Mouse (Mus musculus) layer of hippocampus, postnatal 36 days (tissue): ENCODE results near the gene Mbd6. TPM values are rescaled to one million over a fixed set of nuclear protein-coding genes. Genes with fewer than 3 reads are reported as not detected.
A peak's percentile ranks its signal among the peaks of the same experiment; 100 is the strongest.

Source experiments
- DNase-seq, 2 experiments: peaks; one replicate each; pipeline ENCODE4 v3.0.0; 2022
- total RNA-seq, 2 experiments: library from RNA; stranded (reverse); gene quantifications; 2 replicates each; pipeline ENCODE4 v1.2.3; 2021

Mbd6 gene
- total RNA-seq, 2 experiments from 2014 or later, result 36.5 to 52.5 TPM

DNA sequence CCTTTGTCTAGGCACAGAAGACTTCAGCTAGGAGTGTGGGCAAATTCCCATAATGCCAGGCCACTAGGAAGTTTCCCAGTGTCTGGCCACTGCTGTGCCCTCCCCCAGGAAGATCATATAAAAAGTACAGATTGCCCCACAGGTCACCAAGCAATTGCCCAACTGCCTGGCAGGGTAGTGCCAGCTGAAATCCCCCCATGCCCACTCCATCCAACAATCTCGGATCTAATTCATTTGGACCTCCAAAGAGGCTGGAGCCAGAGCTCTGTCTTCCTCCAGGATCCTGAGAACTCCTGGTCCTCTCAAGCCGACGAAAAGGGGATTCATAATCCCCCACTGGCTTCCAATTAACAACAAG, 903 bp downstream of the Mbd6 start:
- no peak for DNase-seq

DNA sequence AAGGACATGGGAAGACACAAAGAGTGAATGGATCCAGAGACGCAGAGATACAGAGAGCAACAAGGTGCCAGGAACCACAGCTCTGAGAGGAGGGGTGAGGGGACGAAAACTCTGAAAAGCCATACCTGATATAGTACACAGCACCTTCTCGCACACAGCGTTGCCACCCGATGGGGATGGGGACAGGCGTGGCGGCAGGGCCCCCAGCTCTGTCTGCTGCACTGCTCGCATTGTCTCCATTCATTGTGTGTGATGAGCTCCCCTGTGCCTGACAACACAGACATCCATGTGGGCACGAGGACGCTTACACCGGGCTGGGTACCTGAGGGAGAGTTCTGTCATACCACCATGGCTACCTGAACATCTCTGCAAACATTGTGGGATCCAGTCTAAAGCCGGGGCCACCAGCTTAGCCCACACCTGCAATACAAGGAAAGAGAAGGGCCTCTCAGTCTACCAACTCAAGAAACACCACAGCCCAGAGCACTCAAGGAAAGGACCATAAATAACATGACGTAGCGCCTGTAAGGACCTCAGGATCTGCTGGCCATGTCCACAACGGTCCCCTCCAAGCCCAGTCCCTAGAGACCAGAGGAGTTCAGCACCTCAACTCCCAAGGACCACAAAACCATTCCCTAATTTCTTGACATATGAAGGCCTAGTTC, 1.4 kb downstream of the Mbd6 start:
- DNase-seq, result no peak

DNA sequence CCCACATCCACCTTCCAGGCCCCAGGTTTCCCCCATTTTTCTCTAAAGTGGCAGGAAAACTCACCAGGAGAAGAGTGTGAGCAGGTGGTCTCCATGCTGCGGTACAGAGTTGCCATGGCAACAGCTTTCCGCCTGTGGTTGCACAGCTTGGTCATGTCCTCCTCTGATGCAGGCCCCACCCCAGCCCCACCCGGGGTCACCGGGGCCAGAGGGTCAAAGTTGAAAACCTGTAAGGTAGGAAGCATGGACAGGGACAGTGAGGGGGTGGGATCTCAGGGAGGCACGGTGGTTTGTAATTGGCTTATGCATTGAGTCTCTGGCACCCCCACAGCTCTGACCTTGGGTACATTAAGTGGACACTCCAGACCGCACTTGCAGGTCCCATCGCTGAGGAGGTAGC, 2.1 kb downstream of the Mbd6 start:
- no peak for DNase-seq

DNA sequence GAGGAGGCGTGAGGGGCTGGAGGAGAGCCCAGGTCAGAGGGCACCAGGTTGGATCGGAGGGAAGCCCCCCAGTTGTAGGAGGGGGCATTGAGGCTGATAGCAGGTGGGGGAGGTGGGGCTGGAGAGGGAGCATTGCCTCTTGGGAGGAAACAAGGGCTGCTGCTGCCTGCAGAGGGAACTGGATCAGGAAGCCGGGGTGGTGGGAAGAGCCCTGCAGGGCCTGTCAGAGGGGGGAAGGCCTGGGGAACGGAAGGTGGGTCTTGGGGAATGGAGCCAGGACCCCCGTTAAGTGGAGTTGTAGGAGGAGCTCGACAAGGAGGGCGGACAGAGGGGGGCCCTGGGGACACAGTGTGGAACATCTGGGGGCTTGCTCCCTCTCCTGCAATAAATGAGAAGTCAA, 2.6 kb downstream of the Mbd6 start:
- DNase-seq, result no peak

DNA sequence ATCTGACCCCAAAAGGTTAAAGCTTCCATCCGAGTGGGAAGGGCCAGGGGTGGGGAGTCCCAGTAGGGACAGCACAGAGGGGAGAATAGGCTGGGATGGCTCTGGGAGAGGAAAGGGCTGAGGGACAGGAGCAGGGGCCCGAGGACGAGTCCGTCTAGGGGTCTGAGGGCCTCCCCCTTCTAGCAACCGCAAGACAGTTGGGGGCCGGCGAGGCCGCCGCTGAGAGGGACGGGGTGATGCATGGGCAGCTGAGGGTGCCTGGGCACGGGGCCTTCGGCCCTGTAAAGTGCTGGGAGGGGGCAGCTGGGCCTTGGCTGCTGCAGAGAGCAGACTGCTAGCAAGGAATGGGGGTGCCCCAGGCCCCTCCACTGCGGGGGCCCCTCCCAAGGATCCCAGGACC, 3.2 kb downstream of the Mbd6 start:
- no peak for DNase-seq

DNA sequence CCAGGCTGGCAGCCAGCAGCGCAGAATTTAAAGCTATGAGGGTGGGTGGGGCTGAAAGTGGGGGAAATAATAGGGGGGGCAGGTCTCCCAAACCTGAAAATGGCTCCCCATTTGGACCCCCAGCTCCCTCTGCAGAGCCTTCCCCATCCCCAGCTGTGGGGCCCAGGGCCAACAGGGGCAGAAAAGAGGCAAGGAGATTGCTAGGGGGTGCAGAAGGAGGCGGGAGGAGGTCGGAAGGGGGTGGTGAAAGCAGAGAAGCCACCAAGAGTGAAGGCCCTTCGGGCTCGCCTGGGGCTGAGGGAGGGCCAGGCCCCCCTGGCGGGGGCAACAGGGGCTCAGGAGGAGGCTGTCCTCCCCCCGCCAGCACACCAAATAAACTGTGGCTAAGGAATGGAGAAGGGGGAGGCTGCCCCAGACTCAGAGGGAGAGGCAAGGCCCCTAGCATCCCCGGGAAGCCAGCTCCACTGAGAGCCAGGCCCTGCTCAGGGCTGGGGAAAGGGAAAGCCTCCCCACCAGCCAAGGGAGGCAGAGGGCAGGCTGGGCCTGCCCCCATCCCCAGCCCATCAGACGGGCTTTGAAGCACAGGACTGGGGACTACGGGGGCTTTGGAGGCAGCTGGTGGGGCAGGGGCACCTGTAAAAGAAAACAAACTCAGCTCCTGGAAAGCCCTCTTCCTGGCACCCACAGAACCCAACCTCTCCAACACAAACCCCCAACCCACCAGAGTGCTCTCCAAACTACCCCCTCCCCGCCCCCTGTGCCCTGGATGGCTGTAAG, 3.9 kb downstream of the Mbd6 start:
- no peak for DNase-seq

DNA sequence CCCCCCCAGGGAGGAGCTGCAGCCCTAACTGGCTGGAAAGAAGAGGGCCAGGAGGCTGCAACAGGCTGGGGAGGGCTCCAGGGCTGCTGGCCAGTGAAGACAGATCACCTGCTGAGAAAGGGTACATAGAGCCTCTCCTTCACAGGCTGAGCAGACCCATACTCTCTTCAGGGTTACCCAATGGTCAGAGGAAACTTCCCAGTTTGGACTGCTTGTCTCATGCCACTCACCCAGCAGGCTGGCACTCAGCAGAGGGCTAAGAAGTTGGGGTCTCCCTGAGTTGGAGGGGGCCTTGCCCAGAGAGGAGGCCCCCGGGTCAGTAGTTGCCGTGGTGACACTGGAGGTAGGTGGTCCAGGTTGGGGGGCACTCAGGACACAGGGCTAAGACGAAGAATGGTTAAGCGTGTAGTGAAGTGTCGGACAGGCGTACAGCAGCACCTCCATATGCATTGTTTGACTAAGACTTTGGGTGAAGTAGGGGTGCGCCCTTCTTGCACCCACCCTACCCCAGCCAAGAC, 4.7 kb downstream of the Mbd6 start:
- DNase-seq, result no peak

DNA sequence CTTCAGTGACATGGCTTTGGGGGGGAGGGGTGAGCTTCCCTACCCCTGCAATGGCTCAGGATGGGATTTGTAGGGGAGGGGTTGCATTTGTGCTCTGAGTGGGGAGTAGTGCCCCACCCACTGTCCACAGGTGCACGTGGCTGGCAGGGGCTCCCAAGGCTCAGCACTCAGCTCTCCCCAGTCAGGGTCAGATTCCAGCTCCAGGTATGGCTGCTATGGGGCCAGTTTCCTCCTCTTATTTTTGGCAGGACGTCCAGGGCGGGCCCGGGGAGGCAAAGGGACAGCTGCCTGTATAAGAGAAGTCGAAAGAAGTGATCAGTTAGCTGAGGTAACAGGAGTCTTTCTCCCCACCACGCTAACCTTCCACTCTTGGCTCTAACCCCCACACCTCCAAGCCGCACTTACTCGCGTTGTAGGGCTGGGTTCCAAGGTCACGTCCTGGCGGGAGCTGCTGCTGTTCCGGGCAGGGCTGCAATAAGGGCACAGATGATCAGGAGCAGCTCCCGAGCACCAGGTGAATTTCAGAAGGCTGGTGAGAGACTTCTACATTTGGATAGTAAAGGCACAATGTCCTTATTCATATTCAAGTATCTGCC, 6.1 kb downstream of the Mbd6 start:
- no peak for DNase-seq

DNA sequence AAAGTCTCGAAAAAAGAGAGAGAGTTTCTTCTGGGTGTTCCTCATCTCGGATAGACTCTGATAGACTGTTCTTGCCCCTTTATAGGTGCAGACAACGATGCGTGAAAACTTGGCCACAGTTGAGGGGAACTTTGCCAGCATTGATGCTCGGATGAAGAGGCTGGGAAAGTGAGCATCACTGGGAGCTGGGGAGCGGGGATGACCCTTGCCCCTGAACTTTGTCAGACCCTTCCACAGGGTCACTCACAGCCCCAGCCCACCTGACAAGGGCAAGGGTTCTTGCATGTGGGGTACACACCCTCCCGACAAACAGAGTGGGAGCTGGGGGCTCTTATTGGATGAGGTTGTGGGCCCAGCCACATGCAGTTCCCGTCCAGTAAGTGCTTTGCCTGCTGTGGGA, 7.5 kb downstream of the Mbd6 start:
- no peak for DNase-seq

DNA sequence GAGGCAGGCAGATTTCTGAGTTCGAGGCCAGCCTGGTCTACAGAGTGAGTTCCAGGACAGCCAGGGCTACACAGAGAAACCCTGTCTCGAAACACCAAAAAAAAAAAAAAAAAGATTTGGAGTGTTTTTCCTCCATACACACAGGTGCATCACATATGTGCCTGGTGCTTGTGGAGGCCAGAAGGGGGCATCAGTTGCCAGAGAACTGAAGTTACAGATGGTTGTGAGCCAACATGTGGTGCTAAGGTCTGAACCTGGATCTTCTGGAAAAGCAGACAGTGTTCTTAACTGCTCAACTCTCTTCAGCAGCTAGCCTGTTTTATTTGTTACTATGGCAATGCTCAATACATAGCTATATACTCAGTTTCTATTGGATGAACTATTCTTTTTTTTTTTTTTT, 9.1 kb downstream of the Mbd6 start:
- no peak for DNase-seq

DNA sequence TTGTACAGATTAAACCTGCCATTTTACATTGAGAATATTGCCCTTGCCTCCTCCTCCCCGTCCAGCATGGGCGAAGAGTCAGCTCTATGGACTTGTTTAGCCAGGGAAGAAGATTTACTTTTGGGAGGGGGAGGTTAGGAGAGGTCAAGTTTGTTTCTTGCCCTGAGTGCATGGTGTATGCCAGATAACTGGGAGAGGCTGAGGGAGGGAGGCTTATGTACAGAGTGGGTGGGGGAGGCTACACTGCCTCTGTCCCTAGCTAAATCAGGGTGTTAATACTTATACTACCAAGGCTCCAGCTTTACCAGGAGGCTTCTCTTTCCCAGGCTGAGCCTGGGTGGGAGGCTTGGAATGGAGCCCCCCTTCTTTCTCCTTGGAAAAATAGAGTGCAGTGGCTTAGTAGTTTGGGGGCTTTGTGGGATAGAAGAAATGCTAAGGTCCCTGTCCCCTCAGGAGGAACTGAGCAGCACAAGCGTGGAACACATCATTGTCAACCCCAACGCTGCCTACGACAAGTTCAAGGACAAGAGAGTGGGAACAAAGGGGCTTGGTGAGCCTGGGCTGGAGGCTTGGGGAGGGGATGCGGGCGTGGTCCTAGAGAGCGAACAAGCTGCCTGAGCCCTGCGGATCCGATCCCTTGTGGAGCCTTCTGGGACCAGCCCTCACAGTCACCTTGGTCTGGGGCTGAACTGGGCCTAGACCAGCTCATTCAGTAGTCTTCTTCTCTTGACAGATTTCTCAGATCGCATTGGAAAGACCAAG, 14.4 kb downstream of the Mbd6 start:
- no peak for DNase-seq

DNA sequence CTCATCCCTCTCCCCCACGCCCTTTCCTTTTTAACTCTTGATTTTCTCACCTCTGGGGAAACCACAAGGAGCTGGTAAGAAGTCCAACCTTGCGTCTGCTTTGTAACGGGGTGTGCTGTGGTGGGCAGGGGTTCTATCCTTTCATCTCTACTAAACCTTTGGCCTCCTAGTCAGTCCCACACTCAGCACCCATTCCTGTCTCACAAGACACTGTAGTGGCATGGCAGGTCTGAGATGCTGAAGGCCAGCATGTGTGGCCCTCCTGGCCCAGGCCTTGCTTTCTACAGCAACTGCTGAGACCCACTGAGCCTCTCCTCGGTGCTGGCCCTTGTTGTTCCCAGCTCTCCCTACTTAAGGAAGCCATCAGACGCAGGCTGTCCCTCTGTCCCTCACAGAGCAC, 16.4 kb downstream of the Mbd6 start:
- DNase-seq, result no peak

DNA sequence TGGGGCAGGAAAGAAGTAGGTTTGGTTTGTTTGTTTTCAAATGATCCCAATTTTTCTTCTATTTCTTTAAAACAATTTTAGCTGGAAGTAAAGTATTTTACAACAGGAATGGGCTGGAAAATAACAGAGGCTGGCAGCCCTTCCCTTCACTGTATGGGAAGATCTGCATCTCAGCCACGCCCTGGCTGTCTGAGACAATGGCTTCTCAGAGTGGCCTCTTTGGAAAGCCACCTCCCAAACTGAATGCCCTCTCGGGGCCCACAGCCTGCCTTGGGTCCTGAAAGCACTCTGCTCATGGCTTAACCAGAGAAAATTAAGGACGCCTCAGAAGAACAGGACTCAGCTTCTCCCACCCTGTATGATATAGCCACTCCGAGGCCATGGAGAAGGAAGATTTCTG, 18.9 kb downstream of the Mbd6 start:
- DNase-seq, result no peak

DNA sequence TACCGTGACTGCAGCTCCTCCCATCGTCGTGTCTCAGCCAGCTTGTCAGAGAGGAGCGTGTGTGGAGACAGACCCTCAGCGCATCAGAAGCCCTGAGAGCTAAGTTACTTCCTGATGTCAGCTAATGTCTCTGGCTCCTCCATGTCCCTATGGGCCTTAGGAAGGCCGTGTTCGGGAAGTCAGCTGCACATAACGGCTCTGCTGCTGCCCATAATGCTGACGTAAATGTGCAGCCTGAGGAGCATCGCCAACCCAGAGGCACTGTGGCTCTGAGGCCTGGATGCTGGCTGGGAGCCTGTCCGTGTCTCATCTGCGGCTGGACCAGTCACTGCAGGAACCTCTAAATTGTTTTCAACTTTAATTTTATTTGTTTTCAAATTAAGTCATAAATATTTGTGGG, 19.8 kb downstream of the Mbd6 start:
- no peak for DNase-seq

DNA sequence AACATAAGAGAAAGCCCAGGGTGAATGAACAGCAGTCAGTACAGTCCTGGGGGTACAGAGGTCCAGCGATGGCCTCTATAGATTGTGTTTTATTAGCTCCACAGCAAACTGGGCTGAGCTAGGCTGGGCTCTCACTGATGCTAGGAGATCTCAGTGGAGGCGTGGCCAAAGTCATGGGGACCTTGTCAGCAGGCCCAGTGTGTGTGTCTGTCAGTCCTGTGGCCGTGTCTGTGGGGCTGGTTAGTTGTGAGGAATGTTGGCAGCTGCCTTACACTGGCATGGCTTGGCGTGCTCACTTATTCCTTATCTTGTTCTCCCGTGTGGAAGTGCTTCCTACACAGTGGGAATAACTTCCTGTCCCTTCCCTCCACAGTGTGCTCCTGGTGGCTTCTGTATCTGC, 20.4 kb downstream of the Mbd6 start:
- no peak for DNase-seq

DNA sequence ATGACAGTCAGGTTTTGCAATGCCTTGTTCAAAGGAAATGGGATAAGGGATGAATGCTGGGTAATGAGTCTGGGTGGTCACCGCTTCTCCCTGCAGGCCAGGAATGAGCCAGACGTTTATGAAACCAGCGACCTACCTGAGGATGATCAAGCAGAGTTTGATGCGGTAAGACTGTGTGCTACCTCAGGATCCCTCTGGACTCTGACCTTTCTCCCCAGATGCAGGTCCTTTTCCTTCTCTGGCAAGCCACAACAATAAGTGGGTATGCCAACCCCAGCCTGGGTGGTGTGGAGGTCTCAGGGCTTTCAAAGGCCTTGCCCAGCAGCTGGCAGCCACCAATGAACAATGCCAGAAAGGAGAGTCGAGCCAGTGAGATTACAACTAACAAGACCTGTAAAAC, 21.5 kb downstream of the Mbd6 start:
- no peak for DNase-seq

DNA sequence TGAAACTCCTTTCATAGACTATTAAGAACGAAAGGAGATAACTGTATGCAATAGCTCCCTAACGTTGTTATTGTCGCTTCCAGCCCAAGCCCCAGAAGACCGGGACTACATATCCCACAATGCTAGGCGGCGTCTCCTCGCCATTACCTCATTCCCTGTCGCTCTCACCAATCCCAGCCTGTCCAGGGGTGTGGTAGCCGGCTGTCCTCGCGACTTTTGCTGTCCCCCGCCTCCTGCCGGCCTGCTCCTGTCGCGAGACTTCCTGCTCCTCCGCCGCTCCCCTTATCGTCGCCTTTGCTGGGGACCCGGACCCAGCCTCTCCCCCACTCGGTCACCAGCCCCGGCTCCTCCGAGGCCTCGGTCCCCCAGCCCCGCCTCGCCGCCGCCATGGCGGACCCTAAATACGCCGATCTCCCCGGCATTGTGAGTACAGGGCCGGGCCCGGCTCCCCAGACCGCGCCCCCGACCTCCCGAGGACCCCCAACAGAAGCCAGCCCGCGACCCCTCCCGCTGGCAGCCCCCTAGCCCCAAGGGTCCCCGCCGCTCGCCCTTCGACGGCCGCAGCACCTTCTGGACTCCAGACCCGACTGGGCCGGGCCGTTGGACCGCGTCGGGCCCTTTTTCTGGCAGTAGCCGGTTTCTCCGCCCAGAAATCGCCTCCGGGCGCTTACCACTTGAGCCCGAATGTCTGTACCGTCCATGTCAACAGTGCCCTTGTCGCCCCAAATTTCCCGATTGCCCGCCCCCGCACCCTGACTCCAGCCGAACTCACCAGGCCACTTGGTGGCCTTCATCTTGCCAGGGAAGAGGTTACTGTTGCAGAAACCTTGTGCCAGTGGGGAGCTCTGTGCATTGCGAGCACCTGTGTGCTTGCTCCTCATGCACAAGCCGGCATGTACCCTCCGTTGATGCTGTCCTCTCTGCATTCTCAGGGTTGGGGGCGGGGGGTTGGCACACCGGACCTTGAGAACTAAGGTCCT, 22.4 kb downstream of the Mbd6 start, which contains the start of gene Dctn2:
Gene Dctn2, plus strand, starts transcription at position 257 of the 980 bp plus-strand sequence.
- peak; percentile 92 to 93 for DNase-seq

DNA sequence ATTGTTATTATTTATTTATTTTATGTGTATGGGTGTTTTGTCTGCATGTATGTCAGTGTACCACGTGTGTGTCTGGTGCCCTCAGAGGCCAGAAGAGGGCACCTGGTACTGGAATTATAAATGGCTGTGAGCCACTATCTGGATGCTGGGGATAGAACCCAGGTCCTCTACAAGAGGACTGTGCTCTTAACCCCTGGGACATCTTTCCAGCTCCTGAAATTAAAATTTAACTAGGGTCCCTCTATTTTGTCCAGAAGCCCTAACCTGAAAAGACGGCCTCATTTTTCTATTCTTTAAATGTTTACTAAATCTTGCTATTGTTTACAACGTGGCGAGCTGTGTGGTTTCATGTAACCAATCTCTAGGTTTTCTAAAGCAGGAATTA, 23.1 kb downstream of the Mbd6 start:
- no peak for DNase-seq

DNA sequence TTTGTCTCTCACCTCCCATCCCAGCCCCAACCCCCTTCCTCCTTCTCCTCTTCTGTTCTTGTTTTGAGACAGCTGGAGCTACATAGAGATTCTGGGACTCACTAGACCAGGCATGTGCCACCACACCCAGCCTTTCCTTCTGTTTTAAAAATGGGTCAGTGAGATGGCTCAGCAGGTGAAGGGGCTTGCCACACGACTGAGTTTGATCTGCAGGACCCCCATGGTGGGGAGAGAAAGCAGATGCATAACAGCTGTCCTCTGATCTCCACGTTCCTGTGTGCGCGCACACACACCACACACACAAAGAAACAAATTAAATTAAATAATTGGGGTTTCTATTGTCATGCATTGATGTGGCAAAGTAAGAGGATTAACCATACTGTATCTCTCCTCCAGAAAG, 23.8 kb downstream of the Mbd6 start:
- no peak for DNase-seq

DNA sequence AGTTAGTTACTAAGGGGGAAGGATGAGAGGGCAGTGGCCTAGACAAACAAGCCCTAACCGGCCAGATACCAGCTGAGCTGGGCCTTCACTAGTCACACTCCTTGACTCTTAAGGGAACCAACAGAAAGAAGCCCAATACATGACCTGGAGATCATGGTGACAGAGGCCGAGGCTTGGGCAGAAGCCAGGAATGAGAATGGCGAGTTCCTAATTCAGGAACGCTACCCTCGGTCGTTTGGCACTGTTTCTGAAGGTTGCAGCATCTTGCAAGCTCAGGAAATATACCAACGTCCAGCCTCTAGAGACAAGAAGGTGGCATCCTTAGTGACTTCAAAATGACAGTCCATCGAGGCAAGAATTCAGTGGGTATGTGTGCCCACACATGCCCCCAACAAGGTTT, 24.5 kb downstream of the Mbd6 start:
- DNase-seq, result no peak

DNA sequence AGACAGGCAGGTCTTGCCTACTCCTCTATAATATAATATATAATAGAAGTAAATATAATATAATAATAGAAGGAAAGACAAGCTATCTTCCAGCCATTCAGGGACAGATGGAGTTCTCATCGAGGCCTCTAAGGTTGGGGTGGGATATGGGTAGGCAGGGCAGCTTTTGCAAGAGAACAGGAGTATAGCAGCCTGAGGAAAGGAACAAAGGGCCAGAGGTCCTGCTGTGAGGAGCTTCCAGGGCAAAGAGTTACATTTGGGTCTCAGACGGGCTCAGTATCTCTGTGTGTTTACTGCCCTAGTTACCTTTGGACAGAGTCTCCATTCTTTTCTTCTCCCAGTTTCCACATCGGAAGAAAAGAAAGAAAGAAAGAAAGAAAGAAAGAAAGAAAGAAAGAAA, 25.2 kb downstream of the Mbd6 start:
- no peak for DNase-seq
